Mouse (Mus musculus): ENCODE results near the gene Vmn1r185. TPM values are rescaled to one million over a fixed set of nuclear protein-coding genes. Genes with fewer than 3 reads are reported as not detected.
"Not testable (repeated sequence)": the region's sequence is repeated elsewhere in the genome, so short reads cannot be mapped to it uniquely, and the experiment has no call there.

Gene Vmn1r185
- polyA plus RNA-seq (2014; fragmentation: Nextera tagmentation; extraction: Ambion mirVana) = not detected in 2 replicates

DNA sequence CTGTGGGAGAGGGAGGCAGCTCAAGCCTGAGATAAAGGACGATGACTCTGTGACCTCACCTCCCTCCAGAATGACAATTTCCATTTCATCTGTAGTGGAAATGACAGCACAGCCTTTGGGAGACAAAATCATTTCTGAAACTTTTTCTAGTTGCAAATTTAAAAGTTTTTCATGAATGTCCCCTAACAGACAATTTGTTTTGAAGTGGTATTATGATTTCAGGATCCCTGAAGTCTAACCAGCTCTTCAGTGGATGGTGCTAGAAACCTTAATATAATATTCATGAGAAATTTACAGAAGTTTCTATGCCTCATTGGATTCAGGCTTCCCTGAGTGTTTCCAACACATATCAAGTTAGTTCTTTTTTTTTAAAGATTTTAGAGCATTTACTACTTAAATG, at the start of gene Vmn1r185:
Gene Vmn1r185 (minus strand): TSS at position 101 of the 400 bp plus-strand sequence.
- not testable (repeated sequence) for H3K27ac ChIP-seq (replicated peaks; ENCODE audit: low read depth, low read length); H3K4me3 ChIP-seq (replicated peaks; ENCODE audit: low read depth, low read length); H3K27me3 ChIP-seq (ENCODE audit: control insufficient read depth, insufficient read depth, low read length); H3K9me3 ChIP-seq (ENCODE audit: control insufficient read depth, low read length); H3K9ac ChIP-seq (replicated peaks; ENCODE audit: low read length); H3K36me3 ChIP-seq (ENCODE audit: control insufficient read depth, insufficient read depth, low read length); DNase-seq; H3K4me1 ChIP-seq (ENCODE audit: control insufficient read depth, insufficient read depth, low read length); H3K4me2 ChIP-seq (ENCODE audit: low read length); ATAC-seq (ENCODE audit: low FRiP score, low TSS enrichment)
- 72% methylated on average over 1 of the region's 1 CpGs for WGBS

DNA sequence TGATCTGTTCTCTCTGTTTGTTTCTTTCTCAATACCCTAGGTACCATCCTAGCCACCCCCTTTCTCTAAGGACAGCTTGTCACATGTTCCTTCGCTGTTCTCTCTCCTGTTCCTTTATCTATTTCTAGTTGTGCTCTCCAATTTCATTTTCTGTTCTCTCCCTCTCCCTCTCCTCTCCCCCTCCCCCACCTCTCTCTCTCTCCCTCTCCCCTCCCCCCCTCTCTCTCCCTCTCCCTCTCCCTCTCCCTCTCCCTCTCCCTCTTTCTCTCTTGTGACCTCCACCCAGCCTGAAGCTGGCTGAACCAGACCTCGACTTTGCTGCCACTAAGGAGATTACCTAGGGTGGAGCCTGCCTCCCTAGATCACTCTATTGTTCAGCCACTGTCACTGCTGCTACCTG, 49.2 kb upstream of the Vmn1r185 start:
- DNase-seq; H3K4me2 ChIP-seq (ENCODE audit: low read length); H3K9ac ChIP-seq (replicated peaks; ENCODE audit: low read length); H3K4me3 ChIP-seq (replicated peaks; ENCODE audit: low read depth, low read length); H3K4me1 ChIP-seq (ENCODE audit: control insufficient read depth, insufficient read depth, low read length); H3K9me3 ChIP-seq (ENCODE audit: control insufficient read depth, low read length); H3K36me3 ChIP-seq (ENCODE audit: control insufficient read depth, insufficient read depth, low read length); ATAC-seq (ENCODE audit: low FRiP score, low TSS enrichment); H3K27me3 ChIP-seq (ENCODE audit: control insufficient read depth, insufficient read depth, low read length); H3K27ac ChIP-seq (replicated peaks; ENCODE audit: low read depth, low read length): not testable (repeated sequence)
- 34% methylated on average over 2 of the region's 2 CpGs for WGBS

GRCm38 (mm10) chr7:26666011-26666410, 47.7 kb upstream of the Vmn1r185 start:
- Histone ChIP-seq H3K4me2 (ENCODE audit: low read length) (no peak overlapping the region), H3K27me3 (ENCODE audit: control insufficient read depth, insufficient read depth, low read length) (no peaks in the 10 kb centered on the region), H3K4me3 (replicated peaks; ENCODE audit: low read depth, low read length) (no peak overlapping the region), H3K9me3 (ENCODE audit: control insufficient read depth, low read length) (no peaks in the 10 kb centered on the region), H3K36me3 (ENCODE audit: control insufficient read depth, insufficient read depth, low read length) (no peaks in the 10 kb centered on the region), H3K4me1 (ENCODE audit: control insufficient read depth, insufficient read depth, low read length) (no peaks in the 10 kb centered on the region), H3K9ac (replicated peaks; ENCODE audit: low read length) (no peak overlapping the region), H3K27ac (replicated peaks; ENCODE audit: low read depth, low read length) (no peak overlapping the region)
- DNase-seq = no peak
- ATAC-seq (ENCODE audit: low FRiP score, low TSS enrichment) = no peak
- 53% methylated on average over 5 of the region's 5 CpGs for WGBS

GRCm38 (mm10) chr7:26589774-26590173, 28.5 kb downstream of the Vmn1r185 start:
- H3K4me1 ChIP-seq (ENCODE audit: control insufficient read depth, insufficient read depth, low read length) = no peaks in the 10 kb centered on the region
- WGBS = 85% methylated on average over 1 of the region's 1 CpGs
- no peak for DNase-seq

GRCm38 (mm10) chr7:26589077-26589476, 29.2 kb downstream of the Vmn1r185 start:
- no peak overlapping the region for H3K4me3 ChIP-seq (replicated peaks; ENCODE audit: low read depth, low read length)
- H3K4me1 ChIP-seq (ENCODE audit: control insufficient read depth, insufficient read depth, low read length) = no peaks in the 10 kb centered on the region
- DNase-seq = no peak
- H3K27me3 ChIP-seq (ENCODE audit: control insufficient read depth, insufficient read depth, low read length) = no peaks in the 10 kb centered on the region
- no peaks in the 10 kb centered on the region for H3K9me3 ChIP-seq (ENCODE audit: control insufficient read depth, low read length)
- no peak overlapping the region for H3K27ac ChIP-seq (replicated peaks; ENCODE audit: low read depth, low read length)
- no peak for ATAC-seq (ENCODE audit: low FRiP score, low TSS enrichment)
- no peak overlapping the region for H3K4me2 ChIP-seq (ENCODE audit: low read length)
- no peak overlapping the region for H3K9ac ChIP-seq (replicated peaks; ENCODE audit: low read length)
- H3K36me3 ChIP-seq (ENCODE audit: control insufficient read depth, insufficient read depth, low read length) = no peaks in the 10 kb centered on the region

More at GRCm38 (mm10) chr7:26589774-26590173, 28.5 kb downstream of the Vmn1r185 start:
- Histone ChIP-seq H3K9ac (replicated peaks; ENCODE audit: low read length) (no peak overlapping the region), H3K27me3 (ENCODE audit: control insufficient read depth, insufficient read depth, low read length) (no peaks in the 10 kb centered on the region), H3K36me3 (ENCODE audit: control insufficient read depth, insufficient read depth, low read length) (no peaks in the 10 kb centered on the region), H3K27ac (replicated peaks; ENCODE audit: low read depth, low read length) (no peak overlapping the region), H3K4me2 (ENCODE audit: low read length) (no peak overlapping the region), H3K9me3 (ENCODE audit: control insufficient read depth, low read length) (no peaks in the 10 kb centered on the region), H3K4me3 (replicated peaks; ENCODE audit: low read depth, low read length) (no peak overlapping the region)
- no peak for ATAC-seq (ENCODE audit: low FRiP score, low TSS enrichment)

Other genes starting within 250 kb of the Vmn1r185 start
- not detected in 2 replicates for gene Nlrp9c, start 214.8 kb downstream of the Vmn1r185 start, polyA plus RNA-seq (2014; fragmentation: Nextera tagmentation; extraction: Ambion mirVana)
- not detected in 2 replicates for gene Nlrp4a, start 183.4 kb downstream of the Vmn1r185 start, polyA plus RNA-seq (2014; fragmentation: Nextera tagmentation; extraction: Ambion mirVana)
- not detected in 2 replicates for gene Nlrp9a, start 83.4 kb downstream of the Vmn1r185 start, polyA plus RNA-seq (2014; fragmentation: Nextera tagmentation; extraction: Ambion mirVana)
- gene Cyp2b23, start 68.0 kb upstream of the Vmn1r185 start, polyA plus RNA-seq (2014; fragmentation: Nextera tagmentation; extraction: Ambion mirVana) = not detected in 2 replicates
- gene Cyp2b19, start 138.7 kb upstream of the Vmn1r185 start, polyA plus RNA-seq (2014; fragmentation: Nextera tagmentation; extraction: Ambion mirVana) = 0.78 and 1.0 TPM in 2 replicates
- gene Cyp2g1, start 190.4 kb upstream of the Vmn1r185 start, polyA plus RNA-seq (2014; fragmentation: Nextera tagmentation; extraction: Ambion mirVana) = 0.11 TPM in 1 of 2 replicates, not detected in the other
- gene Cyp2a5, start 216.8 kb upstream of the Vmn1r185 start, polyA plus RNA-seq (2014; fragmentation: Nextera tagmentation; extraction: Ambion mirVana) = 0.92 and 1.3 TPM in 2 replicates

All from midbrain, embryonic 14.5 days (tissue).